Mouse (Mus musculus) C2C12 (cell line): ENCODE results near the gene Kcnk12. TPM values are rescaled to one million over a fixed set of nuclear protein-coding genes. Genes with fewer than 3 reads are reported as not detected.

Experiments
- H3K27me3 ChIP-seq: one replicate; pipeline ENCODE4 v1.6.1; 2011; ENCODE audit not compliant: control insufficient read depth, insufficient read depth, insufficient read length
- H3K36me3 ChIP-seq: one replicate; pipeline ENCODE4 v1.6.1; 2011; ENCODE audit not compliant: control insufficient read depth, insufficient read depth
- H3K4me3 ChIP-seq: one replicate; pipeline ENCODE4 v1.5.1; 2011; ENCODE audit warnings: mild to moderate bottlenecking, control low read depth; ENCODE audit not compliant: poor library complexity, insufficient read depth, severe bottlenecking
- H3K79me2 ChIP-seq: one replicate; pipeline ENCODE4 v1.6.1; 2011; ENCODE audit not compliant: control insufficient read depth, insufficient read depth
- H3K79me3 ChIP-seq: one replicate; pipeline ENCODE4 v1.6.1; 2011; ENCODE audit warnings: low read depth, control low read depth
- H3ac ChIP-seq: one replicate; pipeline ENCODE3; 2011; ENCODE audit warnings: low read depth; ENCODE audit not compliant: control insufficient read depth, insufficient read length
- CEBPB ChIP-seq: IDR thresholded peaks from one replicate; pipeline ENCODE4 v1.6.1; 2011; ENCODE audit warnings: low read depth, mild to moderate bottlenecking, control low read depth, moderate library complexity
- CTCF ChIP-seq: IDR thresholded peaks from one replicate; pipeline ENCODE4 v1.5.1; 2011; ENCODE audit not compliant: control insufficient read depth, insufficient read depth, insufficient read length
- FOSL1 ChIP-seq: IDR thresholded peaks from one replicate; pipeline ENCODE4 v1.8.0; 2011; ENCODE audit warnings: mild to moderate bottlenecking, low read length; ENCODE audit not compliant: poor library complexity, insufficient read depth, severe bottlenecking
- MAX ChIP-seq: IDR thresholded peaks from one replicate; pipeline ENCODE4 v1.6.1; 2011; ENCODE audit warnings: mild to moderate bottlenecking, control low read depth
- MYOD1 ChIP-seq: IDR thresholded peaks from one replicate; pipeline ENCODE4 v1.6.1; 2011; ENCODE audit warnings: low read depth; ENCODE audit not compliant: control insufficient read depth, insufficient read length
- MYOG ChIP-seq: IDR thresholded peaks from one replicate; pipeline ENCODE4 v1.6.1; 2011; ENCODE audit not compliant: control insufficient read depth, insufficient read length; ENCODE audit errors: extremely low read depth
- USF1 ChIP-seq: IDR thresholded peaks from one replicate; pipeline ENCODE4 v1.6.1; 2011; ENCODE audit warnings: low read depth, mild to moderate bottlenecking, control low read depth, moderate library complexity
- polyA plus RNA-seq: library from polyadenylated mRNA; unstranded; fragments of >200 nt; fragmentation: generic; extraction: Trizol; gene quantifications from one replicate; pipeline ENCODE4 v1.2.1, GENCODE M21; 2012; ENCODE audit warnings: missing spikeins

Gene Kcnk12
- polyA plus RNA-seq, 1 experiment, result 0.30 TPM

DNA sequence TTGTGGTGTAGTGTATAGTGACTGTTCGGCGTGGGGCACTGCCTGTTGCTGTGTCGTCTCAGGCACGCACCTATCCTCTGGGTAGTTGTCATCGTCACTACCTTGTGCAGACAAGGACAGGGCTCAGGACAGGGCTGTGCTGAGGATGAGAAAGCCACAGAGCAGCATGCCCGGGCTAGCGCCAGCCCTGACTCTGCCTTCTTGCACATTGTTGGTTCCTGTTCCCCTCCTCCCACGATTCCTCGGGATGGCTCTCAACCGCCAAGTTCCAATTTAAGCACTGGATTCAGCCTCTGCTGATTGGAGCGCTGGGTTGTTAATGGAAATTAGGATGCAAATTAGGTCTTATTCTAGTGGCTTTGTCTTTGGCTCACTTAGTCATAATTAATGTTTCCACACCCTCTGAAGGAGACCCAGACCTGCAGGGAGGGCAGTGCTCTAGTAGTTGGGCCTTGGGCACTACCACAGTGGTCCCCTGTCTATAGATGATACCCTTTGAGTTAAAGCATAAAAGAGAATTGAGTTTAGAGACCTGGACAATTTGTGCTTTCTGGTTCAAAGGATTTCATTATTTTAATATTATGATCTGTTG lies 101.8 kb downstream of the Kcnk12 start:
- no peaks in the 10 kb centered on the region for H3K79me2 ChIP-seq
- no peaks in the 10 kb centered on the region for H3K79me3 ChIP-seq
- H3K4me3 ChIP-seq, result no peak overlapping the region
- no peaks in the 10 kb centered on the region for H3K27me3 ChIP-seq
- peaks cover 12% of the 10 kb centered on the region for H3K36me3 ChIP-seq
- TF ChIP-seq USF1, result no peak
- no peak for TF ChIP-seq MYOG
- no peak for TF ChIP-seq MYOD1
- no peak for TF ChIP-seq MAX
- no peak for TF ChIP-seq CTCF
- TF ChIP-seq CEBPB, result no peak
- no peak for TF ChIP-seq FOSL1
- no peak overlapping the region for H3ac ChIP-seq

Other genes starting within 250 kb of the Kcnk12 start
- gene Epcam, start 162.0 kb downstream of the Kcnk12 start, polyA plus RNA-seq, result 0.01 TPM
- gene Msh2, start 125.7 kb downstream of the Kcnk12 start, polyA plus RNA-seq, result 12.9 TPM
- not detected for gene Rpl36-ps4, start 123.0 kb upstream of the Kcnk12 start, polyA plus RNA-seq
- 20.7 TPM for gene Msh6, start 177.1 kb upstream of the Kcnk12 start, polyA plus RNA-seq